Mouse (Mus musculus) MEL (cell line): ENCODE results near the gene Cabp7. TPM values are rescaled to one million over a fixed set of nuclear protein-coding genes. Genes with fewer than 3 reads are reported as not detected.
A peak's percentile ranks its signal among the peaks of the same experiment; 100 is the strongest.

Experiments used
- DNase-seq: peaks from one replicate; pipeline ENCODE4 v3.0.0; 2011; ENCODE audit warnings: low read depth, low spot score
- H3K27ac ChIP-seq: 2 replicates; pipeline ENCODE4 v1.5.1; 2012; ENCODE audit warnings: low read depth, mild to moderate bottlenecking, control low read depth, low read length, moderate library complexity; ENCODE audit not compliant: control insufficient read depth
- H3K27me3 ChIP-seq, 2 experiments: fragments of 150-350 bp in 1 of 2; sonication (generic) in 1 of 2; 2 replicates each; pipeline ENCODE4 v1.6.1; 2012; ENCODE audit warnings: low read length in 2 of 2, mild to moderate bottlenecking in 2 of 2, improper control_type of control experiment in 1 of 2, moderate library complexity in 1 of 2; ENCODE audit not compliant: insufficient read depth in 2 of 2, control insufficient read depth in 1 of 2
- H3K36me3 ChIP-seq, 2 experiments: 2 replicates each; pipeline ENCODE4 v1.6.1; 2012 to 2014; ENCODE audit warnings: low read length in 2 of 2, improper control_type of control experiment in 1 of 2, inconsistent platforms in 1 of 2, mild to moderate bottlenecking in 1 of 2; ENCODE audit not compliant: insufficient read depth in 2 of 2, control insufficient read depth in 1 of 2
- H3K4me1 ChIP-seq, 2 experiments: fragments of 150-350 bp in 1 of 2; sonication (generic) in 1 of 2; 2 replicates each; pipeline ENCODE4 v1.6.1; 2012; ENCODE audit warnings: low read length in 2 of 2, improper control_type of control experiment in 1 of 2, mild to moderate bottlenecking in 1 of 2; ENCODE audit not compliant: insufficient read depth in 2 of 2, control insufficient read depth in 1 of 2
- H3K4me3 ChIP-seq, 2 experiments: fragments of 150-350 bp in 1 of 2; sonication (generic) in 1 of 2; 2 replicates each; pipeline ENCODE4 v1.5.1; 2012; ENCODE audit warnings: low read depth in 2 of 2, low read length in 2 of 2, mild to moderate bottlenecking in 2 of 2, moderate library complexity in 2 of 2, control low read depth in 1 of 2, improper control_type of control experiment in 1 of 2; ENCODE audit not compliant: control insufficient read depth in 1 of 2, insufficient read depth in 1 of 2
- H3K79me2 ChIP-seq: 2 replicates; pipeline ENCODE4 v1.6.1; 2012; ENCODE audit warnings: mild to moderate bottlenecking, low read length, moderate library complexity; ENCODE audit not compliant: control insufficient read depth, poor library complexity, insufficient read depth
- H3K9ac ChIP-seq: 2 replicates; pipeline ENCODE4 v1.6.1; 2012; ENCODE audit warnings: low read depth, mild to moderate bottlenecking, control low read depth, low read length, moderate library complexity; ENCODE audit not compliant: control insufficient read depth, poor library complexity, severe bottlenecking
- H3K9me3 ChIP-seq: fragments of 150-350 bp; sonication (generic); replicated peaks from 2 replicates; pipeline ENCODE4 v1.6.1; 2012; ENCODE audit warnings: mild to moderate bottlenecking, low read length, improper control_type of control experiment, moderate library complexity; ENCODE audit not compliant: insufficient read depth
- CHD1 ChIP-seq: IDR thresholded peaks from 2 replicates; pipeline ENCODE4 v1.6.1; 2012; ENCODE audit warnings: low read depth, mild to moderate bottlenecking, inconsistent platforms, low read length, improper control_type of control experiment
- CHD2 ChIP-seq: IDR thresholded peaks from 2 replicates; pipeline ENCODE4 v1.6.1; 2011; ENCODE audit warnings: low read length, improper control_type of control experiment
- CTCF ChIP-seq, 3 experiments: IDR thresholded peaks in 2 of 3; conservative IDR thresholded peaks in 1 of 3; 2 replicates each; pipeline ENCODE4 v1.5.1; 2011 to 2012; ENCODE audit warnings: low read length in 3 of 3, low read depth in 2 of 3, mild to moderate bottlenecking in 2 of 3, improper control_type of control experiment in 1 of 3, inconsistent platforms in 1 of 3, mixed read lengths in 1 of 3, moderate library complexity in 1 of 3; ENCODE audit not compliant: control insufficient read depth in 1 of 3, insufficient read depth in 1 of 3, poor library complexity in 1 of 3, severe bottlenecking in 1 of 3
- E2F4 ChIP-seq: IDR thresholded peaks from 2 replicates; pipeline ENCODE4 v1.6.1; 2011; ENCODE audit warnings: low read depth, low read length, improper control_type of control experiment, borderline replicate concordance
- ELF1 ChIP-seq: IDR thresholded peaks from 2 replicates; pipeline ENCODE4 v1.6.1; 2014; ENCODE audit warnings: low read depth, mild to moderate bottlenecking, inconsistent platforms, low read length, improper control_type of control experiment, moderate library complexity
- ETS1 ChIP-seq: IDR thresholded peaks from 2 replicates; pipeline ENCODE4 v1.6.1; 2012; ENCODE audit warnings: low read depth, mild to moderate bottlenecking, inconsistent platforms, low read length, improper control_type of control experiment, moderate library complexity
- GATA1 ChIP-seq: IDR thresholded peaks from 2 replicates; pipeline ENCODE4 v1.6.1; 2011; ENCODE audit warnings: low read depth, low read length, improper control_type of control experiment
- MAFK ChIP-seq: IDR thresholded peaks from 2 replicates; pipeline ENCODE4 v1.6.1; 2011; ENCODE audit warnings: low read depth, mild to moderate bottlenecking, low read length, improper control_type of control experiment, borderline replicate concordance
- MEF2A ChIP-seq: IDR thresholded peaks from 2 replicates; pipeline ENCODE4 v1.6.1; 2014; ENCODE audit warnings: low read depth, mild to moderate bottlenecking, inconsistent platforms, low read length, improper control_type of control experiment; ENCODE audit not compliant: poor library complexity, insufficient replicate concordance, severe bottlenecking; ENCODE audit errors: extremely low read depth
- MXI1 ChIP-seq: IDR thresholded peaks from 2 replicates; pipeline ENCODE4 v1.6.1; 2011; ENCODE audit warnings: mild to moderate bottlenecking, low read depth, low read length, improper control_type of control experiment
- MYB ChIP-seq: IDR thresholded peaks from 2 replicates; pipeline ENCODE4 v1.6.1; 2011; ENCODE audit warnings: mild to moderate bottlenecking, low read depth, low read length, improper control_type of control experiment
- NRF1 ChIP-seq: IDR thresholded peaks from 2 replicates; pipeline ENCODE4 v1.6.1; 2014; ENCODE audit warnings: low read depth, mild to moderate bottlenecking, inconsistent platforms, low read length, improper control_type of control experiment, moderate library complexity; ENCODE audit not compliant: poor library complexity, insufficient read depth, severe bottlenecking
- POLR2AphosphoS5 ChIP-seq: IDR thresholded peaks from 2 replicates; pipeline ENCODE4 v1.6.1; 2012; ENCODE audit warnings: low read depth, borderline replicate concordance, mild to moderate bottlenecking, inconsistent platforms, low read length, moderate library complexity, mixed read lengths
- RAD21 ChIP-seq: IDR thresholded peaks from 2 replicates; pipeline ENCODE4 v1.6.1; 2011; ENCODE audit warnings: mild to moderate bottlenecking, low read depth, low read length, improper control_type of control experiment
- RCOR1 ChIP-seq: IDR thresholded peaks from 2 replicates; pipeline ENCODE4 v1.6.1; 2012; ENCODE audit warnings: low read depth, mild to moderate bottlenecking, inconsistent platforms, low read length, improper control_type of control experiment
- SMC3 ChIP-seq: IDR thresholded peaks from 2 replicates; pipeline ENCODE4 v1.6.1; 2011; ENCODE audit warnings: low read depth, low read length, improper control_type of control experiment
- TAL1 ChIP-seq: IDR thresholded peaks from 2 replicates; pipeline ENCODE4 v1.6.1; 2012; ENCODE audit warnings: mild to moderate bottlenecking, inconsistent platforms, low read length, moderate library complexity, mixed read lengths
- TCF12 ChIP-seq: IDR thresholded peaks from 2 replicates; pipeline ENCODE4 v1.6.1; 2014; ENCODE audit warnings: low read depth, mild to moderate bottlenecking, inconsistent platforms, low read length, improper control_type of control experiment, moderate library complexity
- UBTF ChIP-seq: IDR thresholded peaks from 2 replicates; pipeline ENCODE4 v1.6.1; 2012; ENCODE audit warnings: low read depth, mild to moderate bottlenecking, inconsistent platforms, low read length, improper control_type of control experiment, moderate library complexity, borderline replicate concordance; ENCODE audit not compliant: insufficient read depth
- USF1 ChIP-seq: IDR thresholded peaks from 2 replicates; pipeline ENCODE4 v1.6.1; 2014; ENCODE audit warnings: low read depth, mild to moderate bottlenecking, inconsistent platforms, low read length, improper control_type of control experiment, moderate library complexity
- ZKSCAN1 ChIP-seq: IDR thresholded peaks from 2 replicates; pipeline ENCODE4 v1.6.1; 2012; ENCODE audit warnings: low read depth, mild to moderate bottlenecking, inconsistent platforms, low read length, improper control_type of control experiment, moderate library complexity
- ZNF384 ChIP-seq: IDR thresholded peaks from 2 replicates; pipeline ENCODE4 v1.6.1; 2012; ENCODE audit warnings: low read depth, mild to moderate bottlenecking, inconsistent platforms, low read length, improper control_type of control experiment
- polyA plus RNA-seq, 2 experiments: library from polyadenylated mRNA; stranded (reverse) in 1 of 2; unstranded in 1 of 2; fragments of >175 nt in 1 of 2; fragments of >200 nt in 1 of 2; gene quantifications; 2 replicates each; pipeline versions ENCODE4 v1.2.1 to v1.2.4; 2012; ENCODE audit warnings: low replicate concordance in 2 of 2, low read depth in 1 of 2; ENCODE audit not compliant: insufficient read length in 2 of 2, insufficient read depth in 1 of 2, missing spikeins in 1 of 2
- total RNA-seq: library from RNA; depleted of rRNA; stranded (reverse); fragments of 300-350 nt; gene quantifications from 2 replicates; pipeline ENCODE4 v1.2.3, GENCODE M21; 2012

Gene Cabp7
- total and polyA plus RNA-seq, 3 experiments = 0.23 TPM; not detected in 2

- H3K9ac ChIP-seq = no peak overlapping the region
Observed at GRCm38 (mm10) chr11:4736355-4736754, 10.2 kb downstream of the Cabp7 start.

GRCm38 (mm10) chr11:4734179-4734578 is 12.4 kb downstream of the Cabp7 start:
- no peak overlapping the region for H3K9ac ChIP-seq
- H3K36me3 ChIP-seq = peaks cover 0 to 3% of the 10 kb centered on the region in 2 experiments; a peak in 2 of 4 replicates
- H3K27ac ChIP-seq = no peak overlapping the region
- no peak for DNase-seq
- no peaks in the 10 kb centered on the region for H3K79me2 ChIP-seq
- H3K4me3 ChIP-seq = no peak overlapping the region
- TF ChIP-seq NRF1 (no peak), CHD1 (no peak), CHD2 (no peak), SMC3 (no peak), RCOR1 (no peak), UBTF (no peak), TAL1 (no peak), TCF12 (no peak), E2F4 (no peak), ZNF384 (no peak), ETS1 (no peak)
- H3K27me3 ChIP-seq = no peaks in the 10 kb centered on the region
- H3K4me1 ChIP-seq = peaks cover 0 to 11% of the 10 kb centered on the region in 2 experiments; a peak in 3 of 4 replicates
- no peaks in the 10 kb centered on the region for H3K9me3 ChIP-seq

More at GRCm38 (mm10) chr11:4736355-4736754, 10.2 kb downstream of the Cabp7 start:
- no peaks in the 10 kb centered on the region for H3K36me3 ChIP-seq
- H3K79me2 ChIP-seq = no peaks in the 10 kb centered on the region
- no peak overlapping the region for H3K4me3 ChIP-seq
- no peaks in the 10 kb centered on the region for H3K27me3 ChIP-seq
- H3K9me3 ChIP-seq = no peaks in the 10 kb centered on the region
- no peak overlapping the region for H3K27ac ChIP-seq
- H3K4me1 ChIP-seq = no peaks in the 10 kb centered on the region
- no peak for TF ChIP-seq ZKSCAN1
- TF ChIP-seq CTCF (IDR thresholded peaks at IDR 0.05 in 2 of 3, conservative IDR thresholded peaks at IDR 0.05 in 1 of 3; ENCODE audit: control insufficient read depth in 1 of 3, insufficient read depth in 1 of 3, low read depth in 2 of 3, low read length in 3 of 3, poor library complexity in 1 of 3, severe bottlenecking in 1 of 3) = peak in 1 of 3 experiments; percentile 16; a peak in 2 of 6 replicates
- no peak for DNase-seq

- Histone ChIP-seq H3K36me3 (peaks cover 0 to 3% of the 10 kb centered on the region in 2 experiments; a peak in 2 of 4 replicates), H3K27me3 (no peaks in the 10 kb centered on the region), H3K9ac (no peak overlapping the region), H3K27ac (no peak overlapping the region), H3K9me3 (no peaks in the 10 kb centered on the region), H3K4me3 (no peak overlapping the region)
- DNase-seq = no peak
- TF ChIP-seq POLR2AphosphoS5 = no peak
- TF ChIP-seq MAFK = no peak
- no peak for TF ChIP-seq RAD21
- TF ChIP-seq ETS1 = no peak
- TF ChIP-seq MEF2A = no peak
- TF ChIP-seq MYB = no peak
- TF ChIP-seq ZNF384 = no peak
- no peak for TF ChIP-seq CTCF (IDR thresholded peaks at IDR 0.05 in 2 of 3, conservative IDR thresholded peaks at IDR 0.05 in 1 of 3; ENCODE audit: control insufficient read depth in 1 of 3, insufficient read depth in 1 of 3, low read depth in 2 of 3, low read length in 3 of 3, poor library complexity in 1 of 3, severe bottlenecking in 1 of 3)
- TF ChIP-seq SMC3 = no peak
- TF ChIP-seq MXI1 = no peak
- no peak for TF ChIP-seq USF1
- TF ChIP-seq ELF1 = no peak
- no peak for TF ChIP-seq TCF12
- no peak for TF ChIP-seq CHD2
- TF ChIP-seq CHD1 = no peak
- no peak for TF ChIP-seq GATA1
- TF ChIP-seq E2F4 = no peak
- TF ChIP-seq, all 39 proteins: peak for 0
- Histone ChIP-seq H3K4me1 (peaks cover 0 to 11% of the 10 kb centered on the region in 2 experiments; a peak in 3 of 4 replicates), H3K79me2 (no peaks in the 10 kb centered on the region)
Observed at GRCm38 (mm10) chr11:4731781-4732180, 14.8 kb downstream of the Cabp7 start.
